Mouse (Mus musculus): ENCODE measurements at regions not wholly inside any gene's neighbourhood (a gene's known extent, or its start where the extent isn't known, plus 50 kb on each side); places are given as distances from the start of the nearest gene placed in this dataset.

GRCm38 (mm10) chr9:116392258-116392657 is 217.1 kb upstream of the Tgfbr2 start:
- TF ChIP-seq POLR2A (IDR thresholded peaks at IDR 0.05; ENCODE audit: extremely low read depth, insufficient read depth, low read length) (no peak), CTCF (IDR thresholded peaks at IDR 0.05; ENCODE audit: low read depth, low read length) (no peak)
